ENCODE assay signal across 8 mouse cellular contexts in genomic region chr4:118543592-118544260, GRCm38 (mm10). TPM values are rescaled to one million over a fixed set of nuclear protein-coding genes. Genes with fewer than 3 reads are reported as not detected.
DNase-seq lines count a peak whose midpoint lies in the region; ATAC-seq and TF ChIP-seq lines count a peak whose summit lies in the region.

Tmem125 (minus strand) TSS chr4:118544044.

- TF ChIP-seq EP300 in liver, embryonic 14.5 days (IDR thresholded peaks at IDR 0.05; ENCODE audit: low read depth), result no peak

- H3K4me2 ChIP-seq in intestine, embryonic 15.5 days (replicated peaks), result peak within 1 kb of the TSS; percentile 61
- peak within 1 kb of the TSS; percentile 48 for H3K4me2 ChIP-seq in liver, embryonic 14.5 days (ENCODE audit: low read depth)

- H3K27me3 ChIP-seq in intestine, embryonic 15.5 days (replicated peaks), result 0 out of 2 replicates have a peak, but pooled peaks cover 5% of the 10 kb centered on the region
- H3K27me3 ChIP-seq in liver, embryonic 14.5 days (ENCODE audit: control insufficient read depth, insufficient read depth, low read length), result no peaks in the 10 kb centered on the region

- peak; percentile 12 for DNase-seq in cerebellum, adult 9-11 months
- no peak for DNase-seq in cerebellum, adult 11-12 months
- peak; percentile 71 for DNase-seq in adrenal gland, postnatal 14 days
- peak; percentile 13 for DNase-seq in forelimb bud, embryonic 11.5 days (ENCODE audit: low read depth, low spot score)
- DNase-seq in liver, embryonic 14.5 days (ENCODE audit: low read depth in 3 of 3, low spot score in 3 of 3), result peak in 2 of 3 experiments; percentile 24 to 26
- DNase-seq in neural tube, embryonic 10.5 days (ENCODE audit: extremely low spot score, low spot score), result peak; percentile 27
- peak; percentile 68 for DNase-seq in urinary bladder, postnatal 25 days (ENCODE audit: low spot score)

- H3K4me1 ChIP-seq in intestine, embryonic 15.5 days (replicated peaks), result no peaks in the 10 kb centered on the region
- H3K4me1 ChIP-seq in liver, embryonic 14.5 days (replicated peaks; ENCODE audit: control insufficient read depth in 2 of 2, insufficient read depth in 2 of 2, low read length in 1 of 2), result no peaks in the 10 kb centered on the region

- peak within 1 kb of the TSS; percentile 86 for H3K27ac ChIP-seq in intestine, embryonic 15.5 days
- H3K27ac ChIP-seq in liver, embryonic 14.5 days, result no peak within 1 kb of the TSS

- peak within 1 kb of the TSS; percentile 29 for H3K9ac ChIP-seq in intestine, embryonic 15.5 days
- H3K9ac ChIP-seq in liver, embryonic 14.5 days (replicated peaks), result no peak within 1 kb of the TSS

- H3K36me3 ChIP-seq in intestine, embryonic 15.5 days, result no peaks in the 10 kb centered on the region
- no peaks in the 10 kb centered on the region for H3K36me3 ChIP-seq in liver, embryonic 14.5 days (replicated peaks; ENCODE audit: control insufficient read depth, insufficient read depth, low read depth)

- H3K9me3 ChIP-seq in intestine, embryonic 15.5 days, result no peaks in the 10 kb centered on the region
- H3K9me3 ChIP-seq in liver, embryonic 14.5 days (ENCODE audit: control insufficient read depth, low read length), result no peaks in the 10 kb centered on the region

- WGBS in intestine, embryonic 15.5 days, result 2% methylated on average over 24 of the region's 24 CpGs
- 4% methylated on average over 24 of the region's 24 CpGs for WGBS in liver, embryonic 14.5 days (ENCODE audit: insufficient replicate concordance)

- peak within 1 kb of the TSS; percentile 37 for H3K4me3 ChIP-seq in intestine, embryonic 15.5 days (replicated peaks)
- H3K4me3 ChIP-seq in liver, embryonic 14.5 days (ENCODE audit: insufficient read depth in 1 of 2, low read depth in 2 of 2, low read length in 2 of 2), result peak within 1 kb of the TSS; percentile 28 to 33

- no peak for TF ChIP-seq CTCF in liver, embryonic 14.5 days (IDR thresholded peaks at IDR 0.05; ENCODE audit: low read depth)

- peak; percentile 94 for ATAC-seq in intestine, embryonic 15.5 days
- ATAC-seq in liver, embryonic 14.5 days (ENCODE audit: insufficient read depth), result peak; percentile 59

RNA-seq across cellular contexts. Expression of gene Tmem125, which starts in this region (rescaled TPM):
- 0.45 and 1.4 TPM in 2 replicates for total RNA-seq in adrenal gland, postnatal 14 days (2021)
- 10.7 and 14.3 TPM in 2 replicates for polyA plus RNA-seq in intestine, embryonic 15.5 days (2015; fragmentation: Nextera tagmentation; extraction: Ambion mirVana)
- polyA plus RNA-seq in liver, embryonic 14.5 days (2012; rRNA removed), result 1.2 and 1.3 TPM in 2 replicates
- 1.0 and 1.5 TPM in 2 replicates for polyA plus RNA-seq in liver, embryonic 14.5 days (2014; fragmentation: Nextera tagmentation; extraction: Ambion mirVana)
